Mouse (Mus musculus): Measurements from ENCODE around the gene Olfr461. TPM values are rescaled to one million over a fixed set of nuclear protein-coding genes. Genes with fewer than 3 reads are reported as not detected.
"Not testable (repeated sequence)": the region's sequence is repeated elsewhere in the genome, so short reads cannot be mapped to it uniquely, and the experiment has no call there.

Olfr461 gene
- not detected for total RNA-seq (2022)

DNA sequence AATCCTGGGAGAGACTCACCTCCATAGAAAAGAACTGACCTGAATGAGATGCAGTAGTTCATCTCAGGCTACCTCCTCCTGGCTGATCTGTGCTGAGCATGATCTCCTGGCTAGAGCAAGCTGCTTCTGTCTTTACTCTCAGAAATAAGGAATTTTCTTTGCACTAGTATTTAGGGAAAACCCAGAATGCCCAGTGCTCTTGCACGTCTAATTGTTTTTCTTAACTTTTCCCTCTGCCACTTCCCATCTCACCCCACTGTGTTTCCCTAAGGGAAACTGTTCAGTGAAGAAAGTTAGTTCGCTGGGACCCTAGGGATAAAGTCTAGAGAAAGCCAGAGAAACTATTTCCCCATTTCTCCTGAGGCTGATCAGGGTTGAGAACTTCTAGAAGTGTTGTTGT lies at the start of gene Olfr461:
Gene Olfr461 (minus strand): TSS at position 101 of the 400 bp plus-strand sequence.
- no peak for DNase-seq (ENCODE audit: low spot score in 2 of 2)

DNA sequence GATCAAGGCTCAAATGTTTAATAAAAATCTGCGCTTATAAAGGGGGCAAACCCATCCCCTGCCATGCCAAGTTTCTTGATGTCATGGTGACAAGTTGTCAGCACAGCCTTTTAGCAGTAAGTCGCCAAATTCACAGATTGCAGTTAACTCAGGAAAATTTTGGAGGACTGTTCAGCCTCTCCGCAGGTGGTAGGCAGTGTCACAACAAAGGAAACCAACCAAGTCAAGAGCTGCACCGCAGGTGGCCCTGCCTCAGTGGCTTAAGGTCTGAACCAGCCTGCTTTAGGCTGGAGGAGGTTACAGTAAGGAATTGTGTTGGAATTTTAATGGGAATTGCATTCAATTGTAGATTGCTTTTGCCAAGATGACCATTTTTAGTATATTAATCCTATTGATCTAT lies 43.7 kb upstream of the Olfr461 start:
- not testable (repeated sequence) for DNase-seq (ENCODE audit: low spot score in 2 of 2)

DNA sequence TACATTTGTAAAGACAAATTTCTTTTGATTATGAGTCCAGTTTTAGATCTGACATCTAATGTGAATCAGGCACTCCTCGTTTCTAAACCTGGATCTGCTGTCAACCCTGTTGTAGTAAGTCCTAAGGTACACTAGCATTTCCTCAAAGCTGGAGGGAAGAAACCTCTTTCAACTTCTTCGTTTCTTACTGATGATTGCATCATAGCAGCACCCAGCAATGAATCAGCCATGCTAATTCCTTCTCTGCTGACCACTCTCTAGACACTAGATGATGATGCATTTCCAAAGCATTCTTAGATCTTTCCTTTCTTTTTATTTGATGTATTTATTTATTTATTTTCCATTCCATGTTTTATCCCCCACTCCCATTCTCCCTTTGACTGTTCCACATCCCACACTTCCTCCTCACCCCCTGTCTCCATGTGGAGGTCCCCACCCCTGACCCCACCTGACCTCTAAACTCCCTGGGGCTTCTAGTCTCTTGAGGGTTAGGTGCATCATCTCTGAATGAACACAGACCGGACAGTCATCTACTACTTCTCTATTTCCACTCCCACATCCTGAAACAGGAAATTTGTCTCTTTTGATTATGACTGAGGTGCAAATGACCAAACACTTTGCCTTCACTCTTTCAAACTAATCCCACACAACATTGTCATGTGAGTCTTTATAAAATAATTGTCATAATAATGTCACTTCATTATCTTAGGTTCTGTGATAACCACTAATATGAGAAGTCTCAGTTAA lies 40.1 kb upstream of the Olfr461 start:
- no peak for DNase-seq (ENCODE audit: low spot score in 2 of 2)

DNA sequence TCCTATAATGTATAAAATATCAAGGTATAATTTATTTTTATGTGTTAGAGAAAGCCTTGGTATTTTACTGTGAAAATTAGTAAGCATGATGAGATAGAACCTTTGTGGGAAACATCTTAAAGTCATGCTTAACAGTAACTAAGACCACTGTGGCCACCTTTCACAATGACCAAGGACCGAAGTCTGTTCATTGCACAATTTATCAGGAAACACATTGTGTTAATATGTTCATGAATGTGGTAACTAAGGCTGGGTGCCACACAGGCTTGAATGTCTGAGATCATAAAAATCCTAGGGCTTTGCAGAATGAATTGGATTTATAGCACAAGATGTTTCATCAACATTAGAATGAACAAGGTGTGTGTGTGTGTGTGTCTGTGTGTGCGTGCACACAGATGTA lies 33.5 kb upstream of the Olfr461 start:
- no peak for DNase-seq (ENCODE audit: low spot score in 2 of 2)

DNA sequence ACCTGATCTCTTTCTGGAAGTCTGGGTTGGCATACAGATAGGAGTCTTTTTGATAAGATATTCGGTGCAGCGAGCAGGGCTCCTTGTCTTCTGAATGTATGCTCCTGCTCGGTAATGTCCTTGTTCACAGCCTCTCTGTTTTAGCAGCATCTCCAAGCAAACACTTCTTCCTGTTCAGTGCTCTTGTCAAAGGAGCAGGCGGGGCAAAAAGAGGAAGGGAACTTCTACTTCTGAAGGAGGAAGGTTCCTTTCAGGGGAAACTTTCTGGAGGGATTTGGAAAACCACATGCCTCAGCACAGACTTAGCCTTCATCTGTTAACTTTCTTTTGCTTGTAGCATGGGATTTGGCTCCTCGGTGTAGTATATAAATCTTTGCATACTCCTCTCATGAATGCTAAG lies 30.8 kb upstream of the Olfr461 start, which contains the start of gene Clec5a:
Gene Clec5a (minus strand): TSS at position 177 of the 400 bp plus-strand sequence.
- no peak for DNase-seq (ENCODE audit: low spot score in 2 of 2)

DNA sequence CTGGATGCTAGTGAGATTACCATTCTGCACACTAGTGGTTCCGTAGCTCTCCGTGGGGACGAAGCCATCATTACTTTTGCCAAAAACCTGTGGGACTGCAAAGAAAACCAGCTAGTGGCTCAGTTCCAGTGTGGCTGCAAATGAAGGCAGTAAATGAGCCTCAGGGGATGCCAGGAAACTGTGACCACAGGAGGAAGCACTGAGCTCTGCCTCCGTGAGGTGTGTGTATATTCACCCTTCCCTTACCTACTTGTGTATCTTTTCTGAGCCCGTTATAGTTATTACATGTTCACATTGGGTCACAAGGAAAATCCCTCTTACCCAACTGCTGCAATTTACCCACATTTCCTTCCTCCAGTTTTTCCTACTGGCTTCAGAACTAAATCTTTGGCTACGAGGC lies 29.5 kb upstream of the Olfr461 start:
- no peak for DNase-seq (ENCODE audit: low spot score in 2 of 2)

DNA sequence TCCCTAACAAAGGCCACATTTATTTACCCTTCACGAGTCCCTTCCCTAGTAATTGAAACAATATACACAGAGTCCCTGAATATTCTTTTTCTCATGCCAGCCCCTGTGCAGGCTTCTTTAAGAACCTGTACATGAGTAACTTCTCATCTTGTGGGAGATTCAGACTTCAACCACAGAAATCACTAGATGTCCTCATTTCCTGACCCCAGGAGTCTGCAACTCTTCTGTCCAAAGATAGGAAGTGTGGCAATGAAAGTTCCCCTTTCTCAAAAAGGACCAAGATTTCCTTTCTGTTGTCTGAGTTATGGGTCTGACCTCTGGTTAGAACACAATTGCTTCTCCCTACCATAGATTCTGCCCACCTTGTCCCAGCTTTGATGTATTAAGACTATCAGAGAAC lies 21.5 kb upstream of the Olfr461 start:
- DNase-seq (ENCODE audit: low spot score in 2 of 2) = no peak

DNA sequence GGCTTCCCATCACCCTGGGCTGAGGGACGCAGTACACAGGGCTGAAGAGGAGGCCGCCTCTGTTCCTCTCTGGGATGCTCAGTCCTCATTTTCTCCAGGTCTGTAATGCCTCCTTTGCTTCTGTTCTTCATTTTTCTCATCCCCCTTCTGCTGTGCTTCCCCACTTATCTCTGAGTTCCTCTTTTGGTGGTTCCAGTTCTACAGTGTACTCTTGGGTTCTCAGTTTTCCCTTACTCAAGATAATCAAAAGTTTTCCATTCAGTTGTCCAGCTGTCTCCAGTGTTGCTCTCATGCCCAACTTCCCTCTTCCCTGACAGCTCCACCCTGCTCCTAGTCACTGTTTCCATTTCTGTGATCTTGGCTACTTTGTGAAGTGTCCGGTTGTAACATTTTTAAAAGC lies 18.8 kb upstream of the Olfr461 start:
- no peak for DNase-seq (ENCODE audit: low spot score in 2 of 2)

DNA sequence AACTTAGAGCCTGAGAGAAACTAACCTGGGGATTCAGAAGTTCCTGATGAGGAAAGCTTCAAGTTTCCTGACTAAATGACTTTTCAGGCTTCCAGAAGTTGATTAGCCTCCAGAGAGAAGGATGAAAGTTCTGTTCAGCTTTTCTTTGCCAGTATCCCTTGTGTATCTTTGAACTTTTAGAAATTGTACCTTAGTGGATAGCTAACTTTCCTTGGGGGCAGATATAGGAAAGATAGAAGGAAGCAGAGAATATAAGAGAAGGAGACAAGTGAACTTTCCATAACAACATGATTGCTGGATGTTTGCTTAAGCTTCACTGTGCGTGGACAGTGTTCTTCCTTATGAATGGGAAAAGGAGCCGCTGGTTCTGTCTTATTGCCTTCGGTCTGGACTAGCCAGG lies 14.3 kb upstream of the Olfr461 start, which contains the start of gene Olfr460:
Gene Olfr460 (plus strand): TSS at position 301 of the 400 bp plus-strand sequence.
- DNase-seq (ENCODE audit: low spot score in 2 of 2) = no peak

DNA sequence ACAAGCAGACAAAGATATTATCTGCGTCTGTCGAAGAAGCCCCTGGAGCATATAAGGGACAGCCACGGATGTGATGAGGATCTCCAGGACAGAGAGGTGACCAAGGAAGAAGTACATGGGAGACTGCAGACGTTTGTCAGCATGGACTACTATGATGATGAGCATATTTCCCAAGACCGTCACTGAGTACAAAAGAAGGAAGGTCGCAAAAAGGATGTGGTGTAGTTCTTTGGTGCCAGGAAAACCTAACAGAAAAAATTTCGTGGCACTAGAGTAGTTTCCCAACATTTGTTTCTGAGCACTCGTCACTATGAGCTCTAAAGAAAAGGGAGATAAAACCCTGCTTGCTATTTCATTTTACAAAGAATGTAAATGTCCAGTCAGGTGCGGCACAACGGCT lies 10.2 kb downstream of the Olfr461 start:
- DNase-seq (ENCODE audit: low spot score in 2 of 2) = no peak

DNA sequence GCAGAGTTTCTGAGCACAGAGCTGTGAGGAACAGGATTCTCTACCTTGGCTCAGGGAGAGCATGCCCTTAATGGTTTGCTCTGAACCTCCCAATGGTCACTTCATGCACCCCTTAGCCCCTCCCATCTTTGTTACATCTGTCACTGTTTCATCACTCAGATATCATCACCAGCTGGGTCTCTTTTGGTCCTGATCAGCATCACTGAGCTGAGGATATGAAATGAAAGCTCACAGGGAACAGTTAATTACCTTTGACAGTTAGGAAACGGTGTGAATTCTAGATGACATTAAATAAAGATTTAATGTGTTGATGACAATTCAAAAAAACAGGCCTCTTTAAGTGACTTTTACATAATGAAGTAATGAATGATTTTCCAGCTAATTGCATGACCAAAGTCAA lies 35.4 kb downstream of the Olfr461 start, which contains the start of gene Prss37:
Gene Prss37 (minus strand): TSS at position 101 of the 400 bp plus-strand sequence.
- DNase-seq (ENCODE audit: low spot score in 2 of 2) = no peak

DNA sequence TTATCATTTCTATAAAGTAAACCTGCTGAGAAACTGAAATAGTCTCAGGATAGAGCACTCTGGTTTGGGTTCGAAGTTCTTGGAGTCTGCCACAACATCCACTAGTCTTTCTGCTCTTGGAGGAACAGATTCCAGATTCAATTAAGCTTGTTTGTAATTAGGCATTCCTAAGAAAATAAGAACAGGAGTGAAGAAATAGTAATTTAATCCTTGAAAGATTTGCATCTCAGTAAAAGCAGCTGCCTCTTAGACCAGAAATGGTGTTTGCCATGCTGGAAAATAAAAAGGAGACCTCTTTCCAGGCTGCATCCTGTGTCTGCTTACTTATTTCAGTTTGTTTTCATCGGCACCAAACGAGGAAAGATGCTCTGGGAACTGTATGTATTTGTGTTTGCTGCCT lies 61.6 kb downstream of the Olfr461 start, which contains the start of gene Tas2r108:
Gene Tas2r108 (plus strand): TSS at position 301 of the 400 bp plus-strand sequence.
- DNase-seq (ENCODE audit: low spot score in 2 of 2) = no peak

Other genes starting within 250 kb of the Olfr461 start
- gene Agk, start 229.9 kb downstream of the Olfr461 start, total RNA-seq (2022) = 10 to 100 TPM; 37.3 to 47.3 (median 40.7) TPM
- gene E330009J07Rik, start 118.9 kb downstream of the Olfr461 start, total RNA-seq (2022) = 10 to 100 TPM; 52.2 to 62.2 (median 57.3) TPM
- under 1 TPM in 1 of 4 experiments, not detected in 3; 0.17 TPM for gene Wee2, start 116.0 kb downstream of the Olfr461 start, total RNA-seq (2022)
- gene Ssbp1, start 83.7 kb downstream of the Olfr461 start, total RNA-seq (2022) = 10 to 100 TPM; 27.5 to 36.0 (median 29.2) TPM
- gene Tas2r137, start 63.8 kb downstream of the Olfr461 start, total RNA-seq (2022) = not detected
- gene Tas2r108, start 61.5 kb downstream of the Olfr461 start, total RNA-seq (2022) = not detected
- gene Prss37, start 35.5 kb downstream of the Olfr461 start, total RNA-seq (2022) = not detected
- not detected for gene Olfr460, start 14.4 kb upstream of the Olfr461 start, total RNA-seq (2022)
- 1 to 10 TPM in 2 of 4 experiments, under 1 TPM in 2; 0.67 to 4.2 (median 2.0) TPM for gene Clec5a, start 30.8 kb upstream of the Olfr461 start, total RNA-seq (2022)
- gene Tas2r138, start 58.3 kb upstream of the Olfr461 start, total RNA-seq (2022) = not detected
- under 1 TPM in 1 of 4 experiments, not detected in 3; 0.39 TPM for gene Mgam, start 73.8 kb upstream of the Olfr461 start, total RNA-seq (2022)

Measured in left cerebral cortex, adult 8-10 months (tissue).